Mouse (Mus musculus): ENCODE measurements around the gene Dolpp1.

The Dolpp1 gene

GRCm38 (mm10) chr2:30441518-30442497 lies 49.8 kb downstream of the Dolpp1 start:
- DNase-seq (ENCODE audit: low spot score): peak; percentile 89

DNA sequence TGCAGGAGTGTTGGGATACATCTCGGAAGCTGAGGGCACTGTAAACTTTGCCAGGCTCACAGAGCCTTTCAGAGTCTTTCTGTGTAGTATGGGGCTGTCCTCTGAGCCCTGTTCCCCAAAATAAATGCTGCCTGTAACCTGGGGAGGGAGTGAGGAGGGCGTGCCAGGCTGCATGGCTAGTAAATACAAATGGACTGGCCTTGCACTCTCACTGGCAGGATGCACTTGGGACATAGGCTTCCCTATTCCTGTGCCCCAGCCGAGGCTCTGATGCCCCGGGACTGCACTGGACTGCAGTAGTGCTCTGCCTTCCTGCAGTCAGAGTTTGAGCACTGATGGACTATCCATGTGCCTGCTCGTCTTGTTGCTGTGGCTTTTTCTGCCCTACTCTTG lies 50.4 kb downstream of the Dolpp1 start:
- DNase-seq (ENCODE audit: low spot score): no peak

- no peak for DNase-seq (ENCODE audit: low spot score)
Observed at GRCm38 (mm10) chr2:30443281-30443680, 51.2 kb downstream of the Dolpp1 start.

GRCm38 (mm10) chr2:30444006-30444405 lies 52.0 kb downstream of the Dolpp1 start:
- DNase-seq (ENCODE audit: low spot score): no peak

DNA sequence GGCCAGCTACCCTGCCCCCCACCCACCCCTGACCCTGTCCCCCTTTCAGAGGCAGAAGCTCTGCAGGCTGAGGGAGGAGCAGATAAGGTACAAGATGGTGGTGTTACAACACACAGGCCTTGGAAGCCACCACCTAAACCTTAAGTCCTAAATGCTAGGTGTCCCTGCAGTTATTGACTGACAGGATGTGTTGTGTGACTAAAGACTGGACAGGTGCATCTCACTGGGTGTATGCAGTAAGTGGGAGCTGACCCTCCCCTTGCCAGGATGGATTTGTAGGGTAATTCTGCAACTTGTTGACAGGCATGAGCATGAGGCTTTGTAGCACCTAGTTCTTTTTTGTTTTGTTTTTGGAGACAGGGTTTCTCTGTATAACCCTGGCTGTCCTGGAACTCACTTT lies 52.4 kb downstream of the Dolpp1 start:
- DNase-seq (ENCODE audit: low spot score): no peak

GRCm38 (mm10) chr2:30445312-30445711 lies 53.3 kb downstream of the Dolpp1 start:
- no peak for DNase-seq (ENCODE audit: low spot score)

DNA sequence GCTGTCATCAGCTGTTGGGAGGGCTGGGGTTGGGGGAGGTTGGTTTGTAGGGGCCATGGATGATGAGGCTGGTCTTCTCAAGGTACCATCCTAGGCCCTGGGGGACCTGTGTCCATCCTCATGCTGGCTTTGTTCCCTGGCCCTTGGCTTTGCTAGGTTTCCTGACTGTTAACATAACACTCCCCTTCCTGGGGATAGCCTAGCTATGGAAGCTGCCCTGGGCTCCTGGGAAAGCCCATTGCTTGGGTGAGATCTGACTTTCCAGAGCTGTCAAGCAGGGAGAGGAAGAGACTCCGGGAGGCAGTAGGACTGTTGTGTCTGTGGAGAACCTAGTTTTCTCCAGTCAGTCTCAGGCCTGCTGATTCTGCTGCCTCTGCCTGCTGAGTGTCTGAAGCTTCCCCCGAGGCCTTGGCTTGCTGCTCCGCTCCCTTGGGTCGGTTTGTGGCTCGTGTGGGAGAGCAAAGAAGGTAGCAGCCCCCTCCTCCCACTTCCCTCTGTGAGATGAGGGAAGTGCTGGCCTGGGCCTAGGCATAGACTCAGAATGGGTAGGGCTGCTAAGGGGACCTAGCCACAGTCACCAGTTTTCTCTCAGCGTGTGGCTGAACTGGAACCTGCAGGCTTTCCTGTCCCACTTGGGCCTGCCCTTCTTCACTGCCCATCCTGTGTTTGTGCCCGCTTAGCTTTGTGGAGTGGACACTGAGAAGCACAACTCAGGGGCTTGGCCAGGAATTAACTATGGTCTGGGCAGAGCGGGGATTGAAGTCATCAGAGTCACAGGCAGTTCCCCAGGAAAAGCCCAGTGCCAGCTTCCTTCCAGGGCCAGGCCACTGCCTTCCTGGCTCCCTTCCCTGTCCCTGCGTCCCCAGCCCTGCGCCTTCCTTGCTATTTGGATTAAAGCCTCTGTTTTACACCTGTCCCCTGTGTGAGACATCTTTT lies 55.1 kb downstream of the Dolpp1 start:
- DNase-seq (ENCODE audit: low spot score): peak; percentile 74

DNA sequence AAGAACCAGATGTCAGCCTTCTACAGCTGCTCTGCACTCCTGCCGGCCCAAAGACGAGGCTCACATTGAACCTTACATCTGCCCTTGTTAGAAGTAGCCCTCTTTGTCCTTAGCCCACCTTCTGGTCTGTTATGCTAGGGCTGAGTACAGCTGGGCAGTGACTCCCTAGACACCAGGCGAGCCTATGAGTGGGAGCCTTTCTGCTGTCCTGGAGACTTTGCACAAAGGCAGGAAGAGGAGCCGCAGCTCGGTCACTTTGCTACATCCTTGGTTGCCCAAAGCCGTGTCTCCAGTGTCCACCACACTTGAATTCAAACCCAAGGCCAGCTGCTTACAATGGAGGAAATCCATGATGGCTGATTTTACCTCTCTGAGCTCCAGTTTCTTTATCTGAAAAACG lies 56.3 kb downstream of the Dolpp1 start:
- DNase-seq (ENCODE audit: low spot score): no peak

All from lung, postnatal 25 days (tissue).